Mouse (Mus musculus) urinary bladder, adult 2 months (tissue): ENCODE measurements around the gene Pde4d. TPM values are rescaled to one million over a fixed set of nuclear protein-coding genes. Genes with fewer than 3 reads are reported as not detected.

Source experiments
- DNase-seq: peaks from one replicate; pipeline ENCODE4 v3.0.0; 2022; ENCODE audit warnings: low spot score
- polyA plus RNA-seq: library from polyadenylated mRNA; depleted of rRNA; stranded (reverse); fragments of >200 nt; gene quantifications from 2 replicates; pipeline ENCODE4 v1.2.3, GENCODE M21; 2012

Pde4d gene
- polyA plus RNA-seq, 1 experiment, result 21.4 TPM

- no peak for DNase-seq
These were observed 375.0 kb downstream of the Pde4d start for GRCm38 (mm10) chr13:108824638-108825310.

DNA sequence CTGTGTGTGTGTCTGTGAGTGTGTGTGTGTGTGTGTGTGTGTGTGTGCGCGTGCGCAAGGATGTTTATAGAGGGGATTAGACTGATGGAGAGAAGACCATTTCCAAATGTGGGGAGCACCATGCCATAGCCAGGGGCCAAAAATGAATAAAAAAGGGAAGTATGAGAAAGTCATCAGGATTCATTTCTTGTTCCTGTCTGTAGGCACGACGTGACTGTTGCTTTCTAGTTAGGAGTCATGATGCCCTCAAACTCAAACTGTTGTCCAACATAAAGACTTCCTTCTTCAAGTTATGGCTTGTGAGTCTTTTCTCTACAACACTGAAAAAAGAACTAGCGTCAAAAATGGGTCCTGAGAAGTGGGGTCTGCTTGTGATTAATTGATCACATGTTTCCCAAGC lies 375.8 kb downstream of the Pde4d start:
- DNase-seq, result no peak

DNA sequence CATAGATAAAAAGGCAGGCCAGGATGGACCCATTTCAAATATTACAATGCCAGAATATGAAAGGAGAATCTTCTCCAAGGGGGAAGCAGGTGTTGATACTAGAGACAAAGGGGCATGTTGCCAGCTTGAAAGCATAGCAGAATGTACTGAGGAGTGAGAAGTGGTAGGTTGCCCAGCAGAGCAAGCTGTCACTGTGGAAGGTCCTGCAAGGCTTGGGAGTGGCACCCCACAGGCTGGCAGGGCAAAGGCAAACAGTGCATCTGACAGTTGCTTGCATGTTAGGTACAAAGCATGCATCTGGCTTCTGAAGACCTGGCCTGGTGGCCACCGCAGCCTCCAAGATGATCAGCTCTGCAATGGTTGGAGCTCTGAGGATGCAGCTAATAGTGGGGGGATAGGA lies 384.4 kb downstream of the Pde4d start:
- no peak for DNase-seq

- DNase-seq, result no peak
These were observed 386.6 kb downstream of the Pde4d start for GRCm38 (mm10) chr13:108836314-108836713.

DNA sequence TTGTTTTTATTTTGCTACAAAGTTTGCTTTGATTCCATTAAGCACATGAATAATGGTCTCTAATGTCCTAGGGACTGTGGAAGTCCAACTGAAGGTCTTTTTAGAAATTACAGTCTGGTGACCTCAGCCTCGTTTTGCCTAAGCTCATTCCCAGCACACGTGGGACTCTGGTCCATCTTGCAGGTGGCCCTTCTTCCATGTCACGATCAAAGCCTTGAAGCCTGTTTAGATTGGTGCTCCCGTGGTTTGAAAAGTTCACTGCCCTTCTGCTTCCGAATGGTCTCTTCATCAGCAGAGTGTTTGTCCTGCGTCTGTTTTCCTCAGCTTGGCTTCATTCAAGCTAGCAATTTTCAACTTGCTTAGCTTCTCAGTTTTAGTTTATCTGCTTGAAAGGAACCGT lies 389.4 kb downstream of the Pde4d start:
- no peak for DNase-seq

GRCm38 (mm10) chr13:108854090-108854489 lies 404.3 kb downstream of the Pde4d start:
- no peak for DNase-seq

DNA sequence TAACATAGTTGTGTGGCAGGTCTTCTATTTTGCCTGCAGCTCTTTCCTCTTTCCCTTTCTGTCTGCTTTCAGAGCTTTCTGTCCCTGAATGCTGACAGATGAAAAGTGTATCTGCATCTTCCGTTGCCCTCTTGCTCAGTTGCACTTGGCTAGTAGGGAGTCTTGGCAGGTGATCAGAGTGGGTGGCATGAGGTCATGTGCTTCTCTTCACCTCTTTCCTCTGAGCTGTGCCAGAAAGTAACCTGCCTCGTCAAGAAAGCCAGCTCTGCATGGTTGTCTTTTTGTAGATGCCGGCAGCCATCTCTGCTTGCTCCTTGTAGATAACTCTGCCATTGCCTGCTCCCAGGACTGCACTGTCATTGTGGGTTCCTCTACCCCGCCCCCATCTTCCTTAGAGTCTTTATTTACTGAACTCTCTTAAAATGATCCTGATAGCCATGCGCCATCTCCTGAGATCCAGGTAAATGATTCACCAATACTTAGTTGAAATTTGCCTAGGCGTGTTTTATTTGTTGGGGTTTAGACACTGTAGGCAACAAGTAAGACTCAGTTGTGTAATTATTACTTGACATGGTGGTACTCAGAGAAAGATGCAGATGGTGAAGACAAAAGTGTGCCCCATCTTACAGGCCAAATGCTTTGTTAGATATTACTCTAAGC lies 407.2 kb downstream of the Pde4d start:
- DNase-seq, result no peak

GRCm38 (mm10) chr13:108859336-108859735 lies 409.6 kb downstream of the Pde4d start:
- no peak for DNase-seq

- DNase-seq, result no peak
These were observed 411.0 kb downstream of the Pde4d start for GRCm38 (mm10) chr13:108860737-108861136.

DNA sequence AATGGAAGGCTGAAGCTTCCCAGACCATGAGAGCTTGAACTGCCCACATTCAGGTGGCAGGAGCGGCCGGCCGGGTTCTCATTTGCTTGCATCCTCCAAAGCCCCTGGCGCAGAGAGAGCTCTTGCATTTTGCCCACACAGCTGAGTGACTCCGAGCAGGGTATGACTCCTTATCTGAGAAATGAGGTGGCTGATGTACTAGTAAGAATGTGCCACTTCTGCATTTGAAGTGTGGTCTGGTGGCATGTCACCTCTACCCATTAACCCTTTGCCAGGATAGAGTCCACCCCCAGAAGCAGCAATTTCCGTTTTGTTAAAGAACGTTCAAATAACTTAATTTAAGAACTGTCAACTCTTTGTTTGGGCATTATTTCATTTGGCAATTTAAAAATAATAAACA lies 412.0 kb downstream of the Pde4d start:
- DNase-seq, result no peak

DNA sequence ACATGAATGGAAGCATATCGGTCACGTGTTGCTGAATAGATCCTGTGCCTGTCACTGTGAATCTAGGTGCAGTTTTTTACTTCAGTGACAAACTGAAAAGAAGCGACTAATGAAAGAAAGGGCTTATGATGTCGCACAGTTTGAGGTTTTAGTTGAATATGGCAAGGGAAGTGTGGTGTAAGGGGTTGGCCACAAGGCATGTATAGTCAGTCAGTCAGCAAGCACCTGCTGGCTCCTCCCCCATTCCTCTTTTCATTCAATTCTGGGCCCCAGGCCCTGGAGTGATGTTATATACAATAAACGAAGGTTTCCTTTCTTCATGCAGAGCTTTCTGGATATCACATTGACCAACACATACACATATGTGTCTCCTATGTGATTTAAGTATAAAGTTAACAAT lies 412.4 kb downstream of the Pde4d start:
- no peak for DNase-seq

DNA sequence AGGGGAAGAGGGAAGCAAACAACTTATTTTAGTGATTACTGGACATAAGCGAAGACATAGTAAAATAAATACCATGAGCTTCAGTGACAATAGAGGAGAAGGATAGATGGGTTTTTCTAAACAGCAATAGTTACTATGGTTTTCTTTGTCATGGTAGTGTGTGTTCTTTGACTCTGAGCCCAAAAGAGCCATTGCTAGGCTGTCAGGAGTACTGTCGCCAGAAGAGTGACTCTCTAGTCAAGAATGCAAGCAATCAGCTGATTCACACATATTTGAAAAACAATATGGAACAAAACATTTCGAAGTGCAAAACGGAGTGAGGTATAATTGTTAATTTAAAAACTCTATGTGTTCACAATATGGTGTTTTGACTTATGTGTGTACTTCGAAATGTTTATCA lies 450.4 kb downstream of the Pde4d start:
- no peak for DNase-seq

DNA sequence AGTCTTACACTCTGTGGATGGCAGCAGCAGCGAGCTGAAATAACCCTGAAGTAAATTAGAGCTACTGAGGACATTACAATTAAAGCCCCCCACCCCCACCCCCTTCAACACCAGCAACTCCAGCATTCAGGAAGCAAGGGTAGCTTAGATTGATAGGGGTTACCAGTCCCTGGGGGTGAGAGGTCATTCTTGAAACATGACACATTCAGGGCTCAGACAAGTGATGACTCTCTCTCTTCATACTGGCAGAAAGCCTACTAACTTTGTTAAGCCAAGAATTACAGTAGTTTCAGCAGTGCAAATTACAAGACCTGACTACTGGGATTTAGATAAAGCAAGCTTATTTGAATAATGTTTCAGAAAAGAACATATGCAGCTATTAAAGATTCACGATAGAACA lies 455.4 kb downstream of the Pde4d start:
- no peak for DNase-seq

DNA sequence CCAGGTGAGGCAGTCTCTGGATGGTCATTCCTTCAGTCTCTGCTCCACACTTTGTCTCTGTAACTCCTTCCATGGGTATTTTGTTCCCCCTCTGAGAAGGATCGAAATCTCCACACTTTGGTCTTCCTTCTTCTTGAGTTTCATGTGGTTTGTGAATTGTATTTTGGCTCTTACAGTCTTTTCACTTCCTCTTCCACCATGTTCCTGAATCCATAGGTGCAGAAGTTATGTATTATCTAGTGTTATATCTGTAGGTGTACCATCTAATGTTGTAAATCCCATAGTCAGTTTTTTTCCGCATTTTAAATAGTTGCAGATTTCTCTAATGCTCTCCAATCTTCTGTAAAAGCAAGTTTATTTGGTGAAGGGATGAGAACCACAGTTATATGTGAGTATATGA lies 459.4 kb downstream of the Pde4d start:
- no peak for DNase-seq

DNA sequence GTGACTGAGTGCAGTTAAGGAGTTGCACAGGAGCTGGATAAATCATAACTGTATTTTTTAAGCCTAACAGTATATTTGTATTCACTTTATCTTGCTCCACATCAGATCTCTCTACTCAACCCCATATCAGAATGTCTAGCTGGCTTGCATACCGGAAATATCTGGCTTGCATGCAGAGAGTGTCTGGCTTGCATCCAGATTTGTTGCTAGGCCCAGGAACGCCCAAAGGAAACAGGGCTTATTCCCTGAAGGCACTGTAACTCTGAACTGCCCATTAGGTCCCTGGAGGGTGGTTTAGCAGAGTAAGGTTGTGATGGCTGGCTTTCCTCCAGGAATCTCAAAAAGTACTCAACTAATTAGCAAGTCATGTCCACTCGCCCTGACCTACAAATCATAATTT lies 464.9 kb downstream of the Pde4d start:
- DNase-seq, result no peak

- no peak for DNase-seq
These were observed 471.4 kb downstream of the Pde4d start for GRCm38 (mm10) chr13:108921146-108921545.

DNA sequence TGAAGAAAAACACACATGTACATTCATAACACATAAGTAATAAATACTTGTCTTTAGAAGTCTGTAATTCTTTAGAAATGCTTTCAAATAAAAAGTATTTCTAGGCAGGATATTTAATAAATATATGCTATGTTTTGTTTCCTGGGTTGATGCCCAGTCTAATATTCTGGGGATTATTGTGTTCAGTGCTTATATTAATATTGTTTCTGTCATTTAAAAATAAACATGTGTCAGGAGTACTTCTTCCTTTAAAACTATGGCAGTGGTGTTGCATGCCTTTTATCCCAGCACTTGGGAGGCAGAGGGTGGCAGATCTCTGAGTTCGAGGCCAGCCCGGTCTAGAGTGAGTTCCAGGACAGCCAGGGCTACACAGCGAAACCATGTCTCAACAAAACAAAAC lies 485.1 kb downstream of the Pde4d start:
- no peak for DNase-seq

DNA sequence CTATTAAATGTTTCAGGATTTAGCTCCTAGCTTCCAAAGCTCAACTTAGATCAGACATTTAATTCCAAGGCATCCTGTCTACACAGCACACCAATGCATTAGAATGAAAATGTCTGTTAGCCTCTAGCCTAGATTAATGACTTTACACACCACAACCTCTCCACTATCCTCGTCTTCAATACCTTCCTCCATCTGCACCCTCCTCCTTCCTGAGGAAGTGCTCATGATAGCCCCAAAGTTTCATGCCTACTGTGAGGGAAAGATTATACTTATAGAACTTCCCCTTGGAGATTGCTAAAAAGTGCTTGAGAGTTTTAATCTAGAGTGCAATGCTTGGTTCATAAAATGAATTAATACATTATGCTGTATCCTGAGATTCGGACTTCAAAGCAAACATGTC lies 487.5 kb downstream of the Pde4d start:
- DNase-seq, result no peak

- DNase-seq, result no peak
These were observed 503.2 kb downstream of the Pde4d start for GRCm38 (mm10) chr13:108952911-108953310.

DNA sequence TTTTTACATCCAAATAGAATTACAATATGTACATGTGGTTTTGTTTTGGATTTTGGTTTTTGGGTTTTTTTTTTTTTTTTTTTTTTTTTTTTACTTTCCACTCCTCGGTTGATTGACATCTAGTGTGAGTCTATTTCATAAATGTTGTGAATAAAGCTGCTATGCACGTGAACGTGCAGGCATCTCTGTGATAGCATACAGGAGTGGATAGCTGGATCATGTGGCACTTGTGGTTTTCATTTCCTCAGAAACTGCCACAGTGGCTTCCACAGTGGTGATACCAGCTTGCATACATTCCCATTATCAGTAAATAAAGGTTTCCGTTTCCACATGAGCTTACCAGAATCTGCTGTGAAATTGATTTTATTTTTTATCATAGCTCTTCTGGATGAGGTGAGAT lies 506.3 kb downstream of the Pde4d start:
- DNase-seq, result no peak

- no peak for DNase-seq
These were observed 514.3 kb downstream of the Pde4d start for GRCm38 (mm10) chr13:108964056-108964455.

DNA sequence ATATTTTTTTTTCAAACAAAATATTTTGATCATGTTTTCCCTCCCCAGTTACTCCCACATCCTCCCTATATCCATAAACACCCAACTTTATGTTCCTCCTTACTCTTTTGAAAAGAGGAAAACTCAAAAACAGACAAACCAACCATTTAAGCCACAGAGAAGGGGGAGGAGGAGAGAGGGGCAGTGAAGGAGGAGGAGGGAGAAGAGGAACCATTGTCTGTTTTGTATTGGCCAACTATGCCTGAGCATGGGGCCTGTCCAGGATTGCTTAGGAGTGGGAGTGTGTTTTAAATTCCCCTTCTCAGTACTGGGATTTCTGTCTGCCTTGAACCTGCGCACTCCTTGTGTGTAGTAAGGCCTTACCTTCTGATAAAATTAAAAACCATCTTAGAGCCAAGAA lies 531.4 kb downstream of the Pde4d start:
- no peak for DNase-seq

GRCm38 (mm10) chr13:108998739-108999138 lies 549.0 kb downstream of the Pde4d start:
- no peak for DNase-seq

DNA sequence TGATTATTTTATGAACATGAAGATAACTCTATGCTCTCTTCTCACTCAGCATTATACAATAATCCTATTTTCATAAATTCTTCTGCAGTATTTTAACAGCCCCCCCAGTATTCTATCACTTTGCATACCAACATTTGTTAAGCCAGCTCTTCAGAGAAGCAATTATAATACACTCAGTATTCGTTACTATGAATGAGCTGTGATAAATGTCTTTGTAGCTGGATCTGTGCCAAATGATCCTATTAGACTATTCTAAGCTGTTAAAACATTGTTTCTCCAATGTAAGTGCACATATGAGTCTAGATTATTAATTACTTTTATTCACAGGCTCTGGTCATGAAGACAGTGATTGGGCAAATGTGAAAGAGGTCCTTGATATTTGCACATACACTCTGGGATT lies 575.0 kb downstream of the Pde4d start:
- DNase-seq, result no peak
